Mouse (Mus musculus): ENCODE results near the gene Gpd1. TPM values are rescaled to one million over a fixed set of nuclear protein-coding genes. Genes with fewer than 3 reads are reported as not detected.
A peak's percentile ranks its signal among the peaks of the same experiment; 100 is the strongest.
"Not testable (repeated sequence)": the region's sequence is repeated elsewhere in the genome, so short reads cannot be mapped to it uniquely, and the experiment has no call there.

Gene Gpd1
- polyA plus RNA-seq, 1 experiment, result 6.9 TPM

DNA sequence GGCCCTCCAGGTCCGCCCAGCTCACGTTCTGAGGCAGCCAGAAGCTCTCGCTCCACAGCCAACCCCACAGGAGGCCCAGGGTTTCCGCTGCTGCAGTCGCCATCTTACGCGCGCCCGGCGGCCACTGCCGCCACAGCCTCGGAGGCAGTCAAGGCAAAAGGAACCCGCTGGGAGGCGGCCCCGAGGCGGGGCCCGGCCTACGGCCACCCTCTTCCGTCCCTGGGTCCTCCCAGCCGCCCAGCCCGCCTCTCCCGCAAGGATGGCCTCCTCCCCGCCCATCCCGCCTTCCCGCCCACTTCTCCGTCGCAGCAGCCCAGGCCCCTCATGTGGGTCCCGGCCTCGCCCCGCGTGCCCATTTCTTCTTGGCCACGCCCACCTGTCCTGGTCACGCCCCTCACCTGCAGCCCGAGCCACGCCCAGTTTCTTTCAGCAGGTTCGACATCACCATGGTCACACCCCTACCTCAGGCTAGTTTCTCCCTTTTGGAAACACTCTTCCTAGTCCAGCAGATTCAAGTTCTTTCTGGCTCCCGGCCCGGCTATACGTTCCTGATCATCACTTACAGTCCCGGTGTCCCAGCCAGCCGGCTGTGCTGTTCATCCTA, 55.1 kb downstream of the Gpd1 start:
- Histone ChIP-seq H3K79me2 (ENCODE audit: control insufficient read depth, insufficient read depth) (peaks cover 41% of the 10 kb centered on the region), H3ac (ENCODE audit: control insufficient read depth, insufficient read length) (peak overlapping the region; percentile 40), H3K36me3 (ENCODE audit: control insufficient read depth, insufficient read depth) (peaks cover under 1% of the 10 kb centered on the region), H3K4me3 (peak overlapping the region; percentile 62), H3K27me3 (ENCODE audit: control insufficient read depth, insufficient read depth, insufficient read length) (no peaks in the 10 kb centered on the region), H3K4me2 (ENCODE audit: low read depth) (peak overlapping the region; percentile 87)
- TF ChIP-seq CEBPB (IDR thresholded peaks at IDR 0.05; ENCODE audit: insufficient read depth, poor library complexity, severe bottlenecking) (no peak), E2F4 (IDR thresholded peaks at IDR 0.05; ENCODE audit: insufficient read depth) (no peak), REST (IDR thresholded peaks at IDR 0.05; ENCODE audit: insufficient read depth, insufficient read length) (no peak), SRF (IDR thresholded peaks at IDR 0.05; ENCODE audit: control insufficient read depth, insufficient read length, low read depth) (peak; percentile 44), MYOG (IDR thresholded peaks at IDR 0.05; ENCODE audit: control insufficient read depth in 1 of 3, insufficient read depth in 1 of 3, insufficient read length in 2 of 3, low read depth in 2 of 3) (no peak), MAX (IDR thresholded peaks at IDR 0.05; ENCODE audit: low read depth) (no peak), POLR2A (IDR thresholded peaks at IDR 0.05; ENCODE audit: insufficient read length, low read depth) (peak; percentile 92), USF1 (IDR thresholded peaks at IDR 0.05; ENCODE audit: low read depth) (no peak), TCF12 (IDR thresholded peaks at IDR 0.05; ENCODE audit: insufficient read depth, poor library complexity, severe bottlenecking) (no peak), TCF3 (IDR thresholded peaks at IDR 0.05; ENCODE audit: insufficient read length, low read depth) (no peak), MYOD1 (IDR thresholded peaks at IDR 0.05; ENCODE audit: control insufficient read depth in 1 of 3, insufficient read length in 2 of 3, low read depth in 2 of 3) (peak in 1 of 3 experiments; percentile 19), POLR2AphosphoS2 (IDR thresholded peaks at IDR 0.05; ENCODE audit: insufficient read length, low read depth) (peak; percentile 89)

- Histone ChIP-seq H3K4me3 (peak within 1 kb of the TSS; percentile 62), H3K4me2 (ENCODE audit: low read depth) (peak within 1 kb of the TSS; percentile 87), H3ac (ENCODE audit: control insufficient read depth, insufficient read length) (peak within 1 kb of the TSS; percentile 40), H3K79me2 (ENCODE audit: control insufficient read depth, insufficient read depth) (peaks cover 37% of the 10 kb centered on the region)
- not testable (repeated sequence) for H3K36me3 ChIP-seq (ENCODE audit: control insufficient read depth, insufficient read depth); H3K27me3 ChIP-seq (ENCODE audit: control insufficient read depth, insufficient read depth, insufficient read length)
Observed at GRCm38 (mm10) chr15:99772881-99772924, 55.4 kb downstream of the Gpd1 start, which contains the start of gene Cers5. Cers5 (minus strand) TSS chr15:99772885.

DNA sequence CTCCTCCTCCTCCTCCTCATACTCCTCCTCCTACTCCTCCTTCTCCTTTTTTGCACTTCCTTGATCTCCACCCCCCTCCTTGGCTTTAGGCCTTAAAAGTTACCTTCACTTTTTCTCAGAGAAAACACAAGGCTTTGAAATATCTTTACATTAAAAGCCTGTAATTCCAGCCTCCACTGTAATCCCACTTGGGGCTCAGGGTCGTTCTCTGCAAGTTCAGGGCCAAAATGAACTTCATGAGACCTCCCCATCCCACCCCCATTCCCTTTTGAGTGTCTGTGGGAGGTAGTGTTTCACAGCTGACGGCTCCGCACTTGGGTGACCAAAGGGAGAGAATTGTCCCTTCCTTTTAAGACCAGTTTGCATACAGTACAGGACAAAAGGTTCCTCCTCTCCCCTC, 55.6 kb downstream of the Gpd1 start:
- Histone ChIP-seq H3K79me2 (ENCODE audit: control insufficient read depth, insufficient read depth) (peaks cover 35% of the 10 kb centered on the region), H3K36me3 (ENCODE audit: control insufficient read depth, insufficient read depth) (peaks cover 6% of the 10 kb centered on the region), H3K4me3 (peak overlapping the region; percentile 62), H3ac (ENCODE audit: control insufficient read depth, insufficient read length) (peak overlapping the region; percentile 40), H3K27me3 (ENCODE audit: control insufficient read depth, insufficient read depth, insufficient read length) (no peaks in the 10 kb centered on the region), H3K4me2 (ENCODE audit: low read depth) (peak overlapping the region; percentile 87)
- TF ChIP-seq TCF12 (IDR thresholded peaks at IDR 0.05; ENCODE audit: insufficient read depth, poor library complexity, severe bottlenecking) (no peak), POLR2A (IDR thresholded peaks at IDR 0.05; ENCODE audit: insufficient read length, low read depth) (no peak), MYOG (IDR thresholded peaks at IDR 0.05; ENCODE audit: control insufficient read depth in 1 of 3, insufficient read depth in 1 of 3, insufficient read length in 2 of 3, low read depth in 2 of 3) (no peak), TCF3 (IDR thresholded peaks at IDR 0.05; ENCODE audit: insufficient read length, low read depth) (no peak)

Other genes with a start within 250 kb of the Gpd1 start
- 11.8 TPM for gene Bcdin3d, start 242.8 kb upstream of the Gpd1 start, polyA plus RNA-seq (2012; fragmentation: generic; extraction: Trizol)
- 0.40 TPM for gene Faim2, start 189.3 kb upstream of the Gpd1 start, polyA plus RNA-seq (2012; fragmentation: generic; extraction: Trizol)
- 0.02 TPM for gene Aqp2, start 138.5 kb upstream of the Gpd1 start, polyA plus RNA-seq (2012; fragmentation: generic; extraction: Trizol)
- gene Aqp5, start 126.7 kb upstream of the Gpd1 start, polyA plus RNA-seq (2012; fragmentation: generic; extraction: Trizol), result 109 TPM
- gene Aqp6, start 116.1 kb upstream of the Gpd1 start, polyA plus RNA-seq (2012; fragmentation: generic; extraction: Trizol), result not detected
- gene Racgap1, start 65.9 kb upstream of the Gpd1 start, polyA plus RNA-seq (2012; fragmentation: generic; extraction: Trizol), result 99.0 TPM
- gene Asic1, start 47.1 kb upstream of the Gpd1 start, polyA plus RNA-seq (2012; fragmentation: generic; extraction: Trizol), result 2.0 TPM
- gene Smarcd1, start 15.4 kb upstream of the Gpd1 start, polyA plus RNA-seq (2012; fragmentation: generic; extraction: Trizol), result 18.9 TPM
- gene Gm17349, start 12.0 kb upstream of the Gpd1 start, polyA plus RNA-seq (2012; fragmentation: generic; extraction: Trizol), result not detected
- 410 TPM for gene Cox14, start 8.1 kb downstream of the Gpd1 start, polyA plus RNA-seq (2012; fragmentation: generic; extraction: Trizol)
- 68.6 TPM for gene Cers5, start 55.4 kb downstream of the Gpd1 start, polyA plus RNA-seq (2012; fragmentation: generic; extraction: Trizol)
- gene Lima1, start 157.9 kb downstream of the Gpd1 start, polyA plus RNA-seq (2012; fragmentation: generic; extraction: Trizol), result 140 TPM
- 0.22 TPM for gene Fam186a, start 249.5 kb downstream of the Gpd1 start, polyA plus RNA-seq (2012; fragmentation: generic; extraction: Trizol)

Measured in myocyte (in vitro differentiated cells).